Mouse (Mus musculus) embryonic facial prominence, embryonic 12.5 days (tissue): ENCODE measurements around the gene Nfya. TPM values are rescaled to one million over a fixed set of nuclear protein-coding genes. Genes with fewer than 3 reads are reported as not detected.

Experiments used
- polyA plus RNA-seq: library from polyadenylated mRNA; unstranded; fragments of >200 nt; fragmentation: Nextera tagmentation; extraction: Ambion mirVana; gene quantifications from 2 replicates; pipeline ENCODE4 v1.2.1, GENCODE M21; 2016

The Nfya gene
- polyA plus RNA-seq, 1 experiment from 2014 or later = 19.6 TPM

Other genes starting within 250 kb of the Nfya start
- gene A530064D06Rik, start 242.6 kb downstream of the Nfya start, polyA plus RNA-seq = 0.14 TPM in 1 of 2 replicates, not detected in the other
- 0.06 and 0.08 TPM in 2 replicates for gene Trem1, start 177.1 kb downstream of the Nfya start, polyA plus RNA-seq
- not detected in 2 replicates for gene Trem3, start 162.1 kb downstream of the Nfya start, polyA plus RNA-seq
- gene Treml4, start 145.6 kb downstream of the Nfya start, polyA plus RNA-seq = 0.12 and 0.29 TPM in 2 replicates
- gene Treml2, start 110.4 kb downstream of the Nfya start, polyA plus RNA-seq = 0.23 and 0.80 TPM in 2 replicates
- 0.50 TPM in 1 of 2 replicates, not detected in the other for gene B430306N03Rik, start 93.8 kb downstream of the Nfya start, polyA plus RNA-seq
- 2.8 and 3.6 TPM in 2 replicates for gene Trem2, start 63.5 kb downstream of the Nfya start, polyA plus RNA-seq
- 1.9 and 3.2 TPM in 2 replicates for gene Treml1, start 50.0 kb downstream of the Nfya start, polyA plus RNA-seq
- gene Oard1, start 108 bp upstream of the Nfya start, polyA plus RNA-seq = 57.1 and 64.0 TPM in 2 replicates
- 3.4 and 5.7 TPM in 2 replicates for gene Apobec2, start 23.0 kb upstream of the Nfya start, polyA plus RNA-seq
- 0.89 and 1.5 TPM in 2 replicates for gene Tspo2, start 41.6 kb upstream of the Nfya start, polyA plus RNA-seq
- 0.47 and 0.53 TPM in 2 replicates for gene Unc5cl, start 45.0 kb upstream of the Nfya start, polyA plus RNA-seq